Mouse (Mus musculus) liver, embryonic 14.5 days (tissue): Measurements from ENCODE around the gene Tedc1.

ENCODE experiments used
- CTCF ChIP-seq: IDR thresholded peaks from 2 replicates; pipeline ENCODE4 v1.5.1; 2016; ENCODE audit warnings: antibody characterized with exemption, low read depth, control low read depth
- EP300 ChIP-seq: IDR thresholded peaks from 2 replicates; pipeline ENCODE4 v1.6.1; 2016; ENCODE audit warnings: antibody characterized with exemption, low read depth

DNA sequence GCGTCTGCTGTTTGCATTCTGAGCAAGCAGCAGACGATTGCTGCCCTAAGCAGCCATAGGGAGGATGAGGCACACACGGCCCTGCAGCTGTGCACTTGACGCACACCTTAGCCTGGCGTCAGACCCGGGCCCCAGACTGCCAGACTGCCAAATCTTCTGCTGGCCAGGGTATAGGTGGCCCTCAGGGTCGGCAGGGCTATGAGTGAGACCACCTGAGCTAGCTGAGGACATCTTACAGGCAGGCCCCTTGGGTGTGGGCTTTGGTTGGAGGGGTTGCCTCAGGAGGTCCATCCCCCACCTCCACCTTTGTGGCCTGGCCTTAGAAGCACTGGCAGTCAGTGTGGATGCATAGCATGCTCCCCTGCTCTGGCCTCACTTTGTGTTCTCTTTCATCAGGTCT is 20.8 kb upstream of the Tedc1 start:
- TF ChIP-seq CTCF: no peak
- no peak for TF ChIP-seq EP300
